Mouse (Mus musculus): ENCODE data around the gene Gpatch8.
A peak's percentile ranks its signal among the peaks of the same experiment; 100 is the strongest.

The Gpatch8 gene

DNA sequence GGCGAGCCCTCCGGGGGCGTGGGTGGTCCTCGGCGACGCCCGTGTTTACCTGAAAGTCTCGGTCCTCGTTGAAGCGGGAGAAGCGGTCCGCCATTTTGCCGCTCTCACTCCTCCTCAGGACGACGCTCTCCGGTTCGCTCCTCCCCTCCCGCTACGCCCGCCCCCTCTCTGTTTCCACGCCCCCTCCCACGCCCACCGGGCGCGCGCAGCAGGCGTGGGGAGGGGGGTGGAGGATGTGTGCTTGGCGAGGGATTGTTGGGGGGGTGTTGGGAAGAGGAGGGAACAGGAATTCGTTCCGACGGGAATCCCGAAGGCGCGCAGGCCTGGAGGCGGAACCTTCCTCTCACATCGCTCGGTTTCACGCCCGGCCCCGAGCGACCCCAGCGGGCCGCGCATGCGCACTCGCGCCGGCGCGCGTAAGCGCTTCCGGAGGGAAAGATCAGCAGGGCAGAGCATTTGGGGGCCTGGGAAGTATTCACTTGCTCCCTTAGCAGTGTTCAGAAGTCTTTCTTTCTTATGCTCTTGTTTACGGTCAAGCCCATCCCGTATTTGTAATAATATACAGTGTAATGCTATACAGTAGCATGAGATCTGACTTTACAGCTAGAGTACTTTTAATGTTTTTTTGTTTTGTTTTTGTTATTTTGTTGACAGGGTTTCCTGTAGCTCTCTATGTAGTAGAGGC, at the start of gene Gpatch8:
Gene Gpatch8, minus strand, starts transcription at position 362 of the 685 bp plus-strand sequence.
- DNase-seq: peak; percentile 97

DNA sequence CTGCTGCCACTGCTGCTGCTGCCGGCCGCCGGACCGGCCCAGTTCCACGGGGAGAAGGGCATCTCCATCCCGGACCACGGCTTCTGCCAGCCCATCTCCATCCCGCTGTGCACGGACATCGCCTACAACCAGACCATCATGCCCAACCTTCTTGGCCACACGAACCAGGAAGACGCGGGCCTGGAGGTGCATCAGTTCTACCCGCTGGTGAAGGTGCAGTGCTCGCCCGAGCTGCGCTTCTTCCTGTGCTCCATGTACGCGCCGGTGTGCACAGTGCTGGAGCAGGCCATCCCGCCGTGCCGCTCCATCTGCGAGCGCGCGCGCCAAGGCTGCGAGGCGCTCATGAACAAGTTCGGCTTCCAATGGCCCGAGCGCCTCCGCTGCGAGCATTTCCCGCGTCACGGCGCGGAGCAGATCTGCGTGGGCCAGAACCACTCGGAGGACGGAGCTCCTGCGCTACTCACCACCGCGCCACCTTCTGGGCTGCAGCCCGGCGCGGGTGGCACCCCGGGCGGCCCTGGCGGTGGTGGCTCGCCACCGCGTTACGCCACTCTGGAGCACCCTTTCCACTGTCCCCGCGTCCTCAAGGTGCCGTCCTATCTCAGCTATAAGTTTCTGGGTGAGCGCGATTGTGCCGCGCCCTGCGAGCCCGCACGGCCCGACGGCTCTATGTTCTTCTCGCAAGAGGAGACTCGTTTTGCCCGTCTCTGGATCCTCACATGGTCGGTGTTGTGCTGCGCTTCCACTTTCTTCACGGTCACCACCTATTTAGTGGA, 48.8 kb upstream of the Gpatch8 start:
- peak; percentile 45 for DNase-seq

DNA sequence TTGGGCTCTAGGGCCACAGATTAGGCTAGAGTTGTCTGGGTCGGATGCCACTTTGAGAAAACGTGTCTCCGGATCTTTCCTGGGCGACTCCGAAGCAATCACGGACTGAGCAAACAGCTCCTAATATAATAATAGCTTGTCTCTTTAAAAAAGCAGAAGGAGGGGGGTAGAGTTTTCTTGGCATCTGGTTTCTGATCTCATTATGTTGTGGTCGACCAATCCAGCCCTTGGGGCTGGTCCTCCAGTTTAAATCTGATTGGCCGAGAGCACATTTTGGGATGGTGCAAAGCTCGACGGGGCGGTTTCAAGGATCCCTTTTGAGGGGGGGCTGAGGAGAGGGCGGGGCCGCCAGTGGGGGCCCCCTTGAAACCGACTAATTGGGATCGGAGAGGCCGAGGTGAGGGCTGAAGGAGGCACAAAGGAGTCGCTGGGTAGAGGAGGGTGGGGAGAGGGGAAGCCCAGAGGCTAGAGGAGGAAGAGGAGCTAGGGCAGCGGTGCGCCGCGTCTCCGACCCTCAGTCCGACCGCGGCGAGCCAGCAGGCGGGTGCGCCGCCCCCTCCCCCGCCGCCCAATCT, 47.9 kb upstream of the Gpatch8 start, which contains the start of gene Fzd2:
Gene Fzd2, plus strand, starts transcription at position 387 of the 575 bp plus-strand sequence.
- DNase-seq: peak; percentile 92

DNA sequence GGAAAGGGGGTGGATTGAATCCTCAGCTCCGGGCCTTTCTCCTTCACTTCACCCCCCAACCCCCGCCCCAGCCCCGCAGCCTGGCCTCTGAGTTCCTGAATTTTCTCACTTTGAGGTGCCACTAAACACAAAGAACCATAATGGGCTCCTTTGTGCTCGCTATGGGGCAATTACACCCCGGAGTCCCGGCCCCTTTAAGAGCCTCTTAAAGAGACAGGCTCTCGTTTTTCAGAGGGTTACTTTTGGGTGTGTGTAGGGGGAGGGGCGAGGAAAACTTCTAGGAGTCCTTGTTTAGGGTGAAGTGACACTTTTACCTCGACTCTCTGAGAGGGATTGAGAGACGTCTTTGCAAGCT, 47.3 kb upstream of the Gpatch8 start:
- peak; percentile 75 for DNase-seq

DNA sequence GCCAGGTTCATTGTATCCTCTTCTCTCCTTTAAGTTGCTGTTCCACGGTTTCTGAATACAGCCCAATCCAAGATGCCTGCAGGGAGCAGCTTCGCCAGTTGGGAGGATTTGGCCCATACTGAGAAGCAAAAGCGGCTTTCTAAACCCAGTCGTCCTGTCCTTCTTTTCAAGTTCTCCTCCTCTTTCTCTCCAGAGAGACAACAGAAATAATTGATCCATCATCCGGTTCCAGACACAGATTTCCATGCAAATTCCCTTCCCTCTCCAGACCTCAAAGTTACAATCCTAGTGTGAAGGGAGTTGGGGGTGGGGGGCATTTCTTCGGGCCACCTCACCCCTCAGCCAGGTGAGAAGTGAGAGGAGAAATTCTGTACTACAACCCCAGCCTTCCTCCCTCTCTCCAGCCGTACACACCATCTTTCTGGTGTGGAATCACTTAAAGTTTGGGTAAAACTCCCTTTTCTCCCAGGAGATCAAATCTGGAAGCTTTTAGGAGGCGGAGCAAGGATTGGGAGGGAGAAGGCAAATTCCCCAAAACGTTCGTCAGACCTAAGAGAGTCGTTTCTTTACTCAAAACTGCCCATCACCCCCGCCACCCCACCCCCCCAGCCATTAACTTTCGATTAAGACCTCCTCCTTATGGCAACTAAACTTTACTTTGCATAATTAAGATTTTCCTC, 46.8 kb upstream of the Gpatch8 start:
- no peak for DNase-seq

DNA sequence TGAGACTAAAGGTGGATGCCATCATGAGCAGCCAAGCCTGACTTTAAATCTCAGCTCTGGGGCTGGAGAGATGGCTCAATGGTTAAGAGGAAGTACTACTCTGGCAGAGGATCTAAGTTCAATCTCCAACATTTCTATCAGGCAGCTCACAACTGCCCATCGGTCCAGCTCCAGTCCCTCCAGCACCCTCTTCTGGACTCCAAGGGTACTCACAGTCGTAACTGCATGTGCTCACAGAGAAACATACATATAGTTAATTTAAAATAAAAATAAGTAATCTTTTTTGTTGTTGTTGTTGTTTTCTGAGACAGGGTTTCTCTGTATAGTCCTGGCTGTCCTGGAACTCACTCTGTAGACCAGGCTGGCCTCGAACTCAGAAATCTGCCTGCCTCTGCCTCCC, 43.7 kb upstream of the Gpatch8 start:
- no peak for DNase-seq

DNA sequence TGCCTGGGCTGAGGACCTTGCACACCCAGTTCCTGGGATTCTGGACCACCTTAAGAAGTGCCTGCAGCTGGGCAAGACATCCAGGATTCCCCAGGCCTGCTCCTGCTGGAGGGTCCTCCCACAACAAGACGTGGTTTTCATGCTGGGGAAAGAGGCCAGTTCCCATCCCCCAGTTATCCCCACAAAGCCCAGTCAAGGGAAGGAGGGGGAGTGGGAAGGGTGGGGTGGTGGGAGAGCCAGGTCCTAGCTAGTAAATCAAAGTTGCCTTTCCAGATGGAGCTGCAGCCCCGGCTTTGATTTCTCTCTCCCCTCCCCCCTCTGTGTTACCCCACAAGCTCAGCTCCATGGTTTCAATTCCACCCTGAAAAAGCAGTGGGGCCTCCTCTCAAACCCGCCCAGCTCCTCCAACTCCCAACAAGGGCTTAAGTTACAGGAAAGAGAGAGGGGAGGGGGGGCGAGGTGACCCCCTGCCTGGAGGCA, 39.2 kb upstream of the Gpatch8 start:
- no peak for DNase-seq

DNA sequence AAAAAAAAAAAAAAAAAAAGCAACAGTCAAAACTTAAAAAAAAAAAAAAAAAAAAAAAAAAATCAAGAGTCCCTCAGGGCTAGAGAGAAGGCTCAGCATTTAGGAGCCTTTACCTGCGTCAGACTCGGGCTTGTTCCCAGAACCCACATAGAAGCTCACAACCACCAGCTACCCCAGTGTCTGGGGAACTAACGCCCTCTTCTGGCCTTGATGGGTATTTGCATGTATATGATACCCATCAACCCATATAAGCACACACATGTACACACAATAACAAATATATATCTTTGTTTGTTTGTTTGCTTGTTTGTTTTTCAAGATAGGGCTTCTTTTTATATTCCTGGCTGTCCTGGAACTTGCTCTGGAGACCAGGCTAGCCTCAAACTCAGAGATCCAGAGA, 31.4 kb upstream of the Gpatch8 start:
- DNase-seq: no peak

DNA sequence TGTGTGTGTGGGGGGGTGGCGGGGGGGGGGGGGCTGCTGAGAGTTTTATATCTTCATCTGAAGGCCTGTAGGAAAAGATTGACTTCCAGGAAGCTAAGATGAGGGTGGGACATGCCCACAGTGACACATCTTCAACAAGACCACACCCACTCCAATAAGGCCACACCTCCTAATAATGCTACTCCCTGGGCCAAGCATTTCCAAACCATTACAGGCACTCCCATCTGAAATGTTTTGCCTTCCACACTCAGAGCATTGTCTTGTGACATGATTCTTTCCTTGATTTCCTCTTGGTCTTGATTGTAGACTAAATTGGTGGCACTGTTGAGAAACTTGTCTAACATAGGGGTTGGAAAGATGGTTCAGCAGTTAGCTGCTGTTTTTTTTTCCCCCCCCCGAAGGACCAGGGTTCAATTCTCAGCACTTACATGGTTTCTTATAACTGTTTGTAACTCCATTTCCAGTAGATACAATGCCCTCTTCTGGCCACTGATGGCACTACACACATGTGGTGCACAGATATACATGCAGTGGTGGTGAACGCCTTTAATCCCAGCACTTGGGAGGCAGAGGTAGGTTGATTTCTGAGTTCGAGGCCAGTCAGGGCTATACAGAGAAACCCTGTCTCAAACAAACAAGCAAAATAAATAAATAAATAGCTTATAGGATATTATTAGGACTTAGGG, 30.4 kb upstream of the Gpatch8 start:
- DNase-seq: no peak

DNA sequence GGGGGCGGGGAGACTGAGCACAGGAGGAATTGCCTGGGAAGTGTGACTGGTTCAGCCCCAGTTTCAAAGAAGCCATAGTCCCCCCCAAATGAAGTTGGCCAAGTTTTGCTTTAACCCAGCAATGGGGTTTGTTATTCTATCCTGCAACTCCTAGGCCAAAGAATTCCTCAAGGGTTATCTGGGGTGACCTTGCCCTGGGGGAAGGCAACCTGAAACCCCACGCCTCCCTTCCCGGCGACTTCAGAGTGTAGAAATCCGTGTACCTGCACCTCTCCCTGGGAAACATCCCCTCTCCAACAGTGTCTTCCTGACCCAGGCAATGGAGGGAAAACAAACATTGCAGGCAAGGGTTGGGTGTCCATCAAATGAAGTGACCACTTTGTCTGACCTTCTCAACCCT, 26.5 kb upstream of the Gpatch8 start:
- DNase-seq: no peak

DNA sequence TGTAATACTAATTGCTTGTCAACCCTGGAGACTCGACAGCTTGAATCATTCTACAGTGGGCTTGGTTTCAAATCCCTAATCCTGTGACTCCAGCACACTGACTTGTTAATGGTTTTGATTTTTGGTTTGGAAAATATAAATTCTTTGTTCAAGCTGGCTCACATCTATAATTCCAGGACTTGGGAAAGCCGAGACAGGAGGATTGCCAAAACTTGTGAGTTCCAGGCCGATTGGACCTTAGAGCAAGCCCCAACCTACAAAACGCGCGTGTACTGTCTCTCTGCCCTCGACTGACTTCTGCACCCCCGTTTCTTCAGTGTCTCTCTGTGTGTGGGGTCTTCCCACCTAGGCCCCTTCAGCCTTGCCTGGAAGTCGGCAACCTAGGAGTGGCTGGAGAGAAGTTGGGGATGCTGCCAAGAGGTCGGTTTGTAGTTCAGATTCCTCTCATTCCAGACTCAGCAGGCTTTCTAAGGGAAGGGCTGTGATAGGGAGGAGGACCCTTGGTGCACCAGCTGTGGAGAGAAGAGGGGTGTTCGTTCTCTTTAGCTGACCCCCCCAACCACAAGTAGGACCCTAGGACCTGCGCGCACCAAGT, 25.9 kb upstream of the Gpatch8 start:
- DNase-seq: peak; percentile 69

DNA sequence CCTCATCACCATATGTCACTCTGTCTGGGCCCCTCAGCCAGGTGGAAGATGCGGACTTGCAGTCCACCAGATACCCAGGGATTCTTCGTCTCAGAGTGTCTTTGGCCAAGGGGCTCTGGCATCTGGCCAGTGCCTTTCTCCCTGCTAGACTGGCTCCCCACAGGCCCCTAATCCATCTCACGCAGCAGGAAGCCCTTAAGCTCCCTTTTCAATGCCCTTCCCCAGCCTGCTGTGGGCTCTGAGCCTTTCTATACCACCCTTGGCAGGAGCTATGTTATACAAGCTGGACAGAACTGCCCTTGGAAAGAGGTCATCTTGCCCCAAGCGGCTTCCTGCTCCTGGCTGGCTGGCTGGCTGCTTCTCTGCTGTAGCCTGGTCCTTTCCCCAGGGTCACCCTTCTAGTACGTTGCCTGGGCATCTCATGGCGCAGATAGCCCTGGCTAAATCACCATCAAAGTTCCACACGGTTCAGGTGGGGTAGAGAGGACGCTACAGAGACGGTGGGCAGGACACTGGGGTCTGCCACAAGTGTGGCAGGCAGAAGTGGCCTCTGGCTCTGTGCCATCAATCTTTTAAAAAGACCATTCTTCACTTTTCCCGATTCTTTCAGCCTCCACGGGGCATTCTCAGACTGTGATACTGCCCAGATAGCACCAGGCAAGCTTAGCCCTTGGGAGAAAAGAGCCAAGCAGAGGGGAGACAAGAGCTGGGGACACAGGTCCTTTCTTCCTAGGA, 25.3 kb upstream of the Gpatch8 start:
- peak; percentile 10 for DNase-seq

DNA sequence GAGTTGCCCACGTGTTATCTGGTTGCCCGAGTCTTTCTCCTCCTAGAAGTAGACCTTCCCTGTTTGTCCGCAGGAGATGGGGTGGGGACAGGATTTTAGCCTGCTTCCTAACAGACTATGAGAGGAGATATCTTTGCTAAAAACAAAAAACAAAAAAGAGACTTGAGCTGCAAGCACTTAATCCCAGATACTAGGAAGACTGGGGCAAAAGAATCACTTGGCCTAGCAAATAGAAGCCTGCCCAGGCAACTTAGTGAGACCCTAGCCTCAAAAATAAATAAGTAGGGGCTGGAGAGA, 23.8 kb upstream of the Gpatch8 start:
- DNase-seq: no peak

DNA sequence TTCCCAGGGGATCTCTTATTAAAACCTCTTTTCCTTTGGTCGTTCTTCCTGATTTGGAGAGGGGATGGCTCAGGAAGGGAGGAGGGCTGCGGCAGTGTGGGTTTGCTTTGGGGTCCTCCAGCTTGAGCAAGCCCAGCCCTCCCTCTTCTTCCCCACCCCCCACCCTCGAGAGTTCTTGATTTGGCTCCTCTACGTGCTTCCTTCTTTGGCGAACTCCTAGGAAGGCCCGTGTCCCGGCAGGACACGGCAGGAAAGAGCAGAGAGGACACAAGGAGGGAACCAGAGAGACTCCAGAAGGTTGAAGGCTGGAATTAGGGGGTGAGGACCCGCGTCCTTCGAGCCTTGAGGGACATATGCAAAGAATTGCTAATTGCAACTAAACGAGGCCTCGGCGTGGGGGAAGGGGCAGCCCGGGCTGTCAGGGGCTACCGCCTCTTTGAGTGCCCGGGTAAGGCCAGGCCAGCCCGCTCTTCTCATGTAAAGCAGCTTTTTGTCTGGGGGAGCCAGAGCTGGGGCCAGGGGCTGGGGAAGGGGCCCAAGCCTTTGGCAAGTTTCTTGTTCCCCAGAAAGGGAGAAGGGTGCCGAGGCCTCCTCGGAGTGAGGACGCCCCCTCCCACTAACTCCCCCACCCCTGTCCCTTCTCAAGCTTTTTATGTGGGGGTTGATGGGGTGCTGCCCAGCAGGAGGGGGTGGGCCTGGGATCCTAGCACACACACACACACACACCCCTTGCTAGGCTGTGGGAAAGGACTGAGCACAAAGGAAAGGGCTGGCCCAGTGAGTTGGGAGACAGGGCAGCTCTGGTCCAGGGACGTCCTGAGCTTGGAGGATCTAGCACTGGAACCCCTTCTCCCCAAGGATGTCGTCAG, 23.2 kb upstream of the Gpatch8 start, which contains the start of gene Gm11627:
Gene Gm11627, minus strand, starts transcription at position 297 of the 869 bp plus-strand sequence.
- DNase-seq: peak; percentile 26

DNA sequence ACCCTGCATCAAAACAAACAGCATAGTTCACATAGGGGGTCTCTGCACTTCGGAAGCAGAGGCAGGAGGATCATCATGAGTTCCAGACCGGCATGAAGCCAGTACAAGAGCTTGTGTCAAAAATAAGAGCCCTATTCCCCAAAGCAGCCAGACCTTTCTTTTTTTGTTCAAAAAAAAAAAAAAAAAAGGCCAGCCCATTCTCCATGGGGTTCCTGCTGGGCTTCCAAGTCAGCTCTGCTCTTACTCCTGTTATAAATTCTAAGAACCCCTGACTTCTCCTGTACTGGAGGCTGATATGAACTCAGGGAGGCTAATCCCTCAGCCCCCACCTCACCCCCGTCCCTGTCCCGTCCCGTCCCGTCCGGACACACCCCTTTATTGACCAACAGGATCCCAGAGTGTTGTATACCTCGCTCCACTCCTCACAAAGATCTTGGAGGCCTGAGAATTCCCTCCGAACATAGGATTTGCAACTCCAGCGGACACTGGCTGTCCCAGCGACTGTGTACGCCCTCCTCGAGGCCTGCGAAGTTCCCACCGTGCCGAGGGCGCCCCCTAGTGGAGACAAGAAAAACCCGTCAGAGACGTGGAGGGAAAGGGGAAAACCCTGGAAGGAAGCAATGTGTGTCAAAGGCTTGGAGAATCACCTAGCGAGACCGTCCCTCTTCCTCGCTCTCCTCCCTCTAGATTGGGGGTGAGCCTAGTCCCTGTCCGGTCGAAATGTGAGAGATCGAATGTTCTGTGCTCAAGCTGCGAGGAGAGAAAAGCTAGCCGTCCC, 22.3 kb upstream of the Gpatch8 start:
- DNase-seq: peak; percentile 87

DNA sequence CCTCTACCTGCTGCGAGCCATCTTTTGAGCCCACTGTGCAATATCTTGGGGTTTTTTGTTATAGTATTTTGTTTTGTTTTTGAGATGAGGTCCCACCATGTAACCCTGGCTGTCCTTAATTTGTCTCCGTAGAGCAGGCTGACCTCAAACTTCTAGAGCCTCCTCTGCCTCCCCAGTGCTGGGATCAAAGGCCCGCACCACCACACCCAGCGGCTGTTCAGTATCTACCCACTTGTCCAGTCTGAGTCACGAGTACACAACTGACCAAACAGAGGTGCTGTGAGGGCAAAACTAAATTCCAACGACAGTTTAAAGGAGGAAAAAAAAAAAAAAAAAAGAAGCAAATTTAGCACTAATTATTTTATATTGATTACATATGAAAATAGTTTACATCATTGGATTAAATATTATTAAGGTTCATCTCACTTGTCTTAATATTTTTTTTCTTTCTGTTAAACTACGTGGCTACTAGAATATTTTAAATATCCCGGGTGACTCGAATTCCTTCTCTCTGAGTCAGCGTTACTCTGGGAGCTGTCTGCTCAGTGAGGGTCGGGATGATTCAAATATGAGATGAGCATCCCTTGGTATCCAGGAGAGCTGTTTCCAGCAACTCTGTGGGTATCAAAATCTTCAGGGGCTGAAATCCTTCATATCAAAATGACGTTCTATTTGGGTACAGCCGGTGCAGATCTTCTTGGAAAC, 20.0 kb upstream of the Gpatch8 start:
- no peak for DNase-seq

DNA sequence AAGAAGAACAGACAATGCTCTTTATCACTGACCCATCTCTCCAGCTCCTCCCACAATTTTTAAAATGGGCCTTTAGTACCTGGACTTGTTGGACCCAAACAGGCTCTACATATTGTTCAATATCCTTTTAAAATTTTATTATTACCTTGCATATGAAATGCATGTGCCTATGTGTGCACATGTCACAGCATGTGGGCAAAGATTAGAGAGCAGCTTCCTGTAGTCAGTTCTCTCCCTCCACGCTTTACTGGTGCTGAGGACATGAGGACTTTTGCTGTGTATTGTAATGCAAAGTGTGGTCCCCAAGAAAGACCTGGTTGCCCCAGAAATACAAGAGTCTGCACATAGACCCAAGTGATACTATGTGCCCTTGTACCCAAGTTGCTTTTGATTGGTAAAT, 18.8 kb upstream of the Gpatch8 start:
- DNase-seq: no peak

DNA sequence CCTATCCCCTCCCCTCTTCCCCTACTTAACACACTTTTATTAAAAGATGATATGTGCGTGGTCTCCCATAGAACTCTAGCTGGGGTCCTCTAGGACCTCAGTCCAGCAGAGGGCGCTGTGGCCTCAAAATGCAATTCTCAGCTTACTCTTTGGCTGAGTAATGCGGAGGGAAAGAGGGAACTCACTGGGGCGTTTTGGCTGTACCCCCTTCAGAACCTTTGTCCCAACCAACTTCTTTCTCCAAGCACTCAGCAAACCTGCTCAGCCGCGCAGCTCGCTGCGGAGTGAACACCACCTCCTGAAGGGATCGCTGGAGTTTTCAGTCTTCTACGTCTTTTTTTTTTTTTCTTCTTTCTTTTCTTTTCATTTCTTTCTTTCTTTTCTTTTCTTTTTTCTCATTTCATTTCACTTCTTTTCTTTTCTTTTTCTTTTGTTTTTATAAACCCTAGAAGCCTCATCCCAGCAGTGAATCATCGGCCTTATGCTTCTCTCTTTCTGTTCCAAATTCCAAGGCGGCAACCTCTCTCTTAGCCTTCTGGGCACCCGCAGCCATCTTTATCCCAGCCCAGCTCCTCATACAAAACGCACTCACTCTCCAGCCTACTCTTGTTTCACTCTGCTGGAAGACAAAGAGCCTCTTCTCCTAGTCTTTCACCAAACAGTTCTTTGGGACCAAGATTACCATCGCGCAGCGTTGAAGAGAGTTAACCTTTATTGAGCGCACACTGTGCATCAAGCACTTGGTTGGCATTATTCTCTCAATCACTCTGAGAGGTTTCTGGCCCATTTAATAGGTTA, 16.9 kb upstream of the Gpatch8 start:
- DNase-seq: peak; percentile 88
